Mouse (Mus musculus) lung, postnatal 0 days (tissue): ENCODE data around the gene Eid2. TPM values are rescaled to one million over a fixed set of nuclear protein-coding genes. Genes with fewer than 3 reads are reported as not detected.

Experiments
- ATAC-seq: fragments of 200-750 bp; cut with Nextera tagmentation; 2 replicates; pipeline ENCODE4 v1.8.0; 2017; ENCODE audit warnings: moderate library complexity
- DNase-seq: peaks from one replicate; pipeline ENCODE4 v3.0.0-alpha.2; 2016; ENCODE audit warnings: low spot score
- H3K27ac ChIP-seq: fragments of 300-500 bp; sonication (generic); 2 replicates; pipeline ENCODE4 v1.5.1; 2014; ENCODE audit warnings: antibody characterized with exemption, mild to moderate bottlenecking, low read length, mixed read lengths
- H3K27me3 ChIP-seq: fragments of 300-500 bp; sonication (generic); replicated peaks from 2 replicates; pipeline ENCODE4 v1.6.1; 2014; ENCODE audit warnings: low read length, mixed read lengths; ENCODE audit not compliant: insufficient read depth
- H3K36me3 ChIP-seq: fragments of 300-500 bp; sonication (generic); 2 replicates; pipeline ENCODE4 v1.6.1; 2014; ENCODE audit warnings: low read length, mixed read lengths; ENCODE audit not compliant: insufficient read depth
- H3K4me1 ChIP-seq: fragments of 300-500 bp; sonication (generic); 2 replicates; pipeline ENCODE4 v1.6.1; 2014; ENCODE audit warnings: antibody characterized with exemption, low read depth, low read length, mixed read lengths; ENCODE audit not compliant: insufficient read depth
- H3K4me2 ChIP-seq: fragments of 300-500 bp; sonication (generic); replicated peaks from 2 replicates; pipeline ENCODE4 v1.6.1; 2014; ENCODE audit warnings: low read depth, mild to moderate bottlenecking, low read length, moderate library complexity, mixed read lengths
- H3K4me3 ChIP-seq: fragments of 300-500 bp; sonication (generic); 2 replicates; pipeline ENCODE4 v1.5.1; 2014; ENCODE audit warnings: low read depth, low read length
- H3K9ac ChIP-seq: fragments of 300-500 bp; sonication (generic); replicated peaks from 2 replicates; pipeline ENCODE4 v1.6.1; 2014; ENCODE audit warnings: low read depth, mild to moderate bottlenecking
- H3K9me3 ChIP-seq: fragments of 300-500 bp; sonication (generic); 2 replicates; pipeline ENCODE4 v1.6.1; 2016; ENCODE audit warnings: low read length, mixed read lengths
- CTCF ChIP-seq: IDR thresholded peaks from 2 replicates; pipeline ENCODE4 v1.5.1; 2016; ENCODE audit warnings: antibody characterized with exemption, mild to moderate bottlenecking
- EP300 ChIP-seq: IDR thresholded peaks from 2 replicates; pipeline ENCODE4 v1.6.1; 2016; ENCODE audit warnings: antibody characterized with exemption, mild to moderate bottlenecking, control low read depth
- WGBS: fragments of 180-500 bp; shearing (Covaris S2); extraction: QIAGEN DNeasy Blood & Tissue Kit; methylation state at CpG from one replicate; pipeline ENCODE4 v1.1.7; 2014; 5-methylcytosine and 5-hydroxymethylcytosine counted together
- polyA plus RNA-seq: library from polyadenylated mRNA; unstranded; fragments of >200 nt; fragmentation: Nextera tagmentation; extraction: Ambion mirVana; gene quantifications from 2 replicates; pipeline ENCODE4 v1.2.1, GENCODE M21; 2015

Eid2 gene
- polyA plus RNA-seq, 1 experiment from 2014 or later = 3.0 TPM

DNA sequence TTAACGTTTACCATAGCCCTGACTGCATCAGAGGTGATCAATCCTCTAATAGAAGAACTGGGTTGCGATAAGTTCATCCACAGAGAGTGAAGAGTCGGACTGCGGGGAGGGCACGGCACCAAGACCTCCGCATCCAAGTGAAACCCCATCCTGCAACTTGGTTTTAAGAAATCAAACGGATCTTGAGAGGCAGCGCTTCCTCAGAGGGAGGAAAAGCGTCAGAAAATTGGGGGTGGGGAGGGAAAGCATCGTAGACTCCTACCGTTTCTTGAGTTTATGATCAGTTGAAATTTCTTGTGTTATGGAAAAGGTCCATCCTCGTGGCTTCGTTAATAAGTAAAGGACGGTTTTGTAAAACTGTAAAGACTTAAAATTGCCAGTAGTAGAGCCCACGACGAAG, 895 bp downstream of the Eid2 start:
- DNase-seq (no peak), ATAC-seq (no peak)
- H3K4me2 ChIP-seq = peak overlapping the region; percentile 83
- H3K36me3 ChIP-seq = no peaks in the 10 kb centered on the region
- H3K4me3 ChIP-seq = peak overlapping the region; percentile 75
- 0 out of 2 replicates have a peak overlapping the region, but pooled peaks have one; percentile 85 for H3K27ac ChIP-seq
- no peak for TF ChIP-seq CTCF
- no peak for TF ChIP-seq EP300
- H3K9me3 ChIP-seq = no peaks in the 10 kb centered on the region
- peak overlapping the region; percentile 70 for H3K9ac ChIP-seq
- no peaks in the 10 kb centered on the region for H3K4me1 ChIP-seq
- no peaks in the 10 kb centered on the region for H3K27me3 ChIP-seq
- WGBS = 24% methylated on average over 16 of the region's 16 CpGs

- Histone ChIP-seq H3K9ac (no peak overlapping the region), H3K36me3 (no peaks in the 10 kb centered on the region), H3K9me3 (no peaks in the 10 kb centered on the region), H3K27ac (no peak overlapping the region), H3K27me3 (no peaks in the 10 kb centered on the region), H3K4me1 (no peaks in the 10 kb centered on the region), H3K4me2 (no peak overlapping the region), H3K4me3 (no peak overlapping the region)
- ATAC-seq = no peak
- WGBS = 93% methylated on average over 12 of the region's 12 CpGs
- no peak for DNase-seq
- no peak for TF ChIP-seq EP300
- TF ChIP-seq CTCF = peak; percentile 46
Observed at GRCm38 (mm10) chr7:28269355-28269754, 1.7 kb downstream of the Eid2 start.

GRCm38 (mm10) chr7:28271761-28272160, 4.1 kb downstream of the Eid2 start:
- Histone ChIP-seq H3K4me3 (no peak overlapping the region), H3K4me2 (no peak overlapping the region), H3K9ac (no peak overlapping the region), H3K27me3 (no peaks in the 10 kb centered on the region), H3K36me3 (no peaks in the 10 kb centered on the region), H3K4me1 (no peaks in the 10 kb centered on the region), H3K27ac (no peak overlapping the region), H3K9me3 (no peaks in the 10 kb centered on the region)
- TF ChIP-seq EP300 = no peak
- TF ChIP-seq CTCF = peak; percentile 19; the same call in 1 of the 2 replicates
- no peak for DNase-seq
- ATAC-seq = no peak
- 68% methylated on average over 3 of the region's 3 CpGs for WGBS

DNA sequence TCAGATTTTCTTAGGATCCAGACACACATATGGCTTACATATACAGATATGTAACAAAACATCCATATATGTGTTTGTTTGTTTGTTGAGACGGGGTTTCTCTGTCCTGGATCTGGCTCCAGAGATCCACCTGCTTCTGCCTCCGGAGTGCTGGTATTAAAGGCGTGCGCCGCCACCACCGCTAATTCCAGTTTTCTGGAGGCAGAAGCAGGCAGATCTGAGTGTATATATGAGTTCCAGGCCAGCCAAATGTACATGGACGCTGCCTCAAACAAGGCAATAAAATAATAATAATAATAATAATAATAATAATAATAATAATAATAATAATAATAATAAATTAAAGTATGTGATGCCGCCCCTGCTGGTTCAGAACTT, 9.5 kb downstream of the Eid2 start:
- no peak overlapping the region for H3K4me2 ChIP-seq
- H3K9me3 ChIP-seq = no peaks in the 10 kb centered on the region
- WGBS = 55% methylated on average over 8 of the region's 8 CpGs
- no peak for ATAC-seq
- no peak overlapping the region for H3K27ac ChIP-seq
- H3K27me3 ChIP-seq = no peaks in the 10 kb centered on the region
- TF ChIP-seq CTCF (no peak), EP300 (no peak)
- H3K4me3 ChIP-seq = peak overlapping the region; percentile 67; the same call in 1 of the 2 replicates
- no peaks in the 10 kb centered on the region for H3K36me3 ChIP-seq
- H3K4me1 ChIP-seq = no peaks in the 10 kb centered on the region
- H3K9ac ChIP-seq = no peak overlapping the region
- no peak for DNase-seq

GRCm38 (mm10) chr7:28277615-28278278, 10.1 kb downstream of the Eid2 start, which contains the start of gene Eid2b:
Gene Eid2b (plus strand): TSS chr7:28277739.
- Histone ChIP-seq H3K27me3 (no peaks in the 10 kb centered on the region), H3K4me1 (no peaks in the 10 kb centered on the region), H3K9ac (peak within 1 kb of the TSS; percentile 83), H3K4me3 (peak within 1 kb of the TSS; percentile 67), H3K9me3 (no peaks in the 10 kb centered on the region), H3K4me2 (peak within 1 kb of the TSS; percentile 88), H3K36me3 (no peaks in the 10 kb centered on the region), H3K27ac (peak within 1 kb of the TSS; percentile 76)
- peak; percentile 84 for ATAC-seq
- peak; percentile 95 for DNase-seq
- 2% methylated on average over 67 of the region's 68 CpGs for WGBS
- no peak for TF ChIP-seq EP300
- TF ChIP-seq CTCF = peak; percentile 91

DNA sequence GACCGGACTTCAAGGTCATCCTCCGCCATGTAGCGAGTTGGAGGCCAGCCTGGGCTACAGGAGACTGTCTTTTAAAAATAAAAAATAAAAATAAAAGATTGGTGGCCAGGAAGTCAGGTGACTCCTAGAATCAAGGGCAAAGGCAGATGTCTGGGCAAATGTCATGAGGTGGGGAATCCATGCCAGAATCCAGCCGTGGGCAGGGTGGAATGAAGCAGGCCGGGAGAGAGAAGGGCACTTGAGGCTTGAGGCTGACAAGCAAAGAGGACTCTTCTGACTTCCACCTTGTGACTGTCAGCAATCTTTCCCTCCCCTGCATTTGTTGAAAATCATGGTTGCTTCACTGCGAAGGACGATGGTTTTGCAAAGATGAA, 10.6 kb downstream of the Eid2 start:
- H3K4me3 ChIP-seq = peak overlapping the region; percentile 67
- H3K36me3 ChIP-seq = no peaks in the 10 kb centered on the region
- no peaks in the 10 kb centered on the region for H3K9me3 ChIP-seq
- WGBS = 77% methylated on average over 7 of the region's 7 CpGs
- no peak for DNase-seq
- no peaks in the 10 kb centered on the region for H3K4me1 ChIP-seq
- H3K27ac ChIP-seq = peak overlapping the region; percentile 76; the same call in 1 of the 2 replicates
- TF ChIP-seq EP300 (no peak), CTCF (no peak)
- H3K4me2 ChIP-seq = peak overlapping the region; percentile 88
- ATAC-seq = peak; percentile 15; the same call in 1 of the 2 replicates
- H3K9ac ChIP-seq = peak overlapping the region; percentile 83
- no peaks in the 10 kb centered on the region for H3K27me3 ChIP-seq
